Mouse (Mus musculus) thymus, postnatal 0 days (tissue): Measurements from ENCODE around the gene Ambra1. TPM values are rescaled to one million over a fixed set of nuclear protein-coding genes. Genes with fewer than 3 reads are reported as not detected.

Experiments
- DNase-seq: peaks from one replicate; pipeline ENCODE4 v3.0.0-alpha.2; 2015; ENCODE audit warnings: low spot score
- polyA plus RNA-seq: library from polyadenylated mRNA; unstranded; fragments of >200 nt; fragmentation: Nextera tagmentation; extraction: Ambion mirVana; gene quantifications from 2 replicates; pipeline ENCODE4 v1.2.1, GENCODE M21; 2015

Ambra1 gene
- polyA plus RNA-seq, 1 experiment from 2014 or later, result 13.0 TPM

DNA sequence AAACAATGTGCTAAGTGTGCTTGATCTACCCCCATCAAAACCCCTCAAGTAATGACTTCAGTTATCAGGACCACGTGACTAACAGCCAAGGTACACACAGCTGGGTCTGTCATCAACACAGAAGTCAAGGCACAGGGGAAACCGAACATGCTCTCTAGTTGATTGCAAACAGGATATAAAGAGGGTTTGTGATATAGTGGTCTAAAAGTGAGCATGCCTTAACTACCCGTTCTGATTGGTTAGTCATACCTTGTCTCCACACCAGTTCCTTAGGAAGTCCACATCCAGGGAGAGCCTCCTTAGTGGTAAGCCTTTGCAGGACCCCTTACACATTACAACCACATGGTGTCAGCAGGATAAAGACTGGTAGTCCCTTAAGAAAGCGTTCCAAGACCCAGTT, 190.2 kb downstream of the Ambra1 start:
- DNase-seq, result no peak

DNA sequence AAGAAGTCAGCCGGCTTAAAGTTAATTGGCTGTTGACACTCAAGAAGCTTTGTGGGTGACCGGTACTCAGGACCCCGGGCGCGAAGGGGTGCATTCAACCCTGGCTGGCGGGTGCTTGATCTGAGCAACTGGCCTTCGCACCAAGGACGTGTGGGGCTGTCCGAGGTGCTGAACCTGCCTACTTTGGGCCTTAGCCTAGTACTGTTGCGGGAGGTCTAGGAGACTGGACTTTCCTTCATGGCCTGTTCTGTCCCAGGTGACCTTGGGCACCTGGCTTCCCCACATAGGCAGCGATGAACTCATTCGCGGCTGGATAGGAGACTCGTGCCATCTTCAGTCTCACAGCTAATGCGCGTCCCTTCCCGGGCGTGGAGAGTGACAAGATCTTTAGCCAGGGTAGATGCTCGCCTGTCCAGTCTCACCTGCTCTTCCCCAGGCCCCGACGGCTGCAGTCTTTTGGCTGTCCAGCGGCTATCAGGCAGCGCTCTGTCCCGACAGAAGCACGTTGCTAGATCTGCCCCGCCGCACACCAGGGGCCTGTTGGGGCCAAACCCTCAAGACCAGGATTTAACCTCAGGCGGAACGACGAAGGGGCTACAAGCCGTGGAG, 191.4 kb downstream of the Ambra1 start:
- DNase-seq, result no peak

DNA sequence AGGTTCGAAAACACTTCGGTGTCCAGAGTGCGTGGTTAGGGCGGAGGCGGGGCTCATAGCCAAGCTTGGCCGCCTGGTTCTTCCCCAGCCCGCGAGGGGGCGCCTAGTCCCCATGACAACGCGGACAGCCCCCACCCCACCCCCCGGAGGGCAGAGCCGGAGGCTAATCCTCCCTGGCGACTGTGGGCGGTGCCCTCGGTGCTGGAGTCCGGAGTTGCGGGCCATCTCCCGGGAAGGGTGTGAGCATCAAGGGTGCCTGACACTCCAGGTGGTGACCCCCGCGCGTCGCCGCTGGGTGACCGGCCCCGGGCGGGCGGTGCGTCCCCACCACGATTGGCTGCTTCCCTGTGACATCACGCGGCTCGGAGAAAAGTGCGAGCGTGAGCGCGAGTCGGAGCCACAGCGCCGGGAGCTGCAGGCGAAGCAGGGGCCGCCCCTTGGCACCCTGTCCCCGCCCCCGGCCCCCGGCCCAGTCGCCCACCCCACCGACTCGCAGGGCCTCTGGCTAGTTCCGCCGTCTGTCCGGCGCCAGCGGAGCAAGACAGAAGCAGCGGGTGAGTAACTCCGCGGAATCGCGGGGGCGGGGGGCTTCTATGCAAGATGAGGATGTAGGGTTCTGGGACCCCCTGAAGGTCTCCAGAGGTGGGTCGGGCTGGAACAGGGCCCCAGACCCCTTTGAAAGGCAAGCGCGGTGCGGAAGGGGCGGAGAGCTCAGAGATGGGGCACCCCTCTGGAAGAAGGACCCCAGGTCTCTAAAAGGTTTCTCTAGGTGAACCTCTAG, 192.0 kb downstream of the Ambra1 start:
- peak; percentile 66 for DNase-seq

DNA sequence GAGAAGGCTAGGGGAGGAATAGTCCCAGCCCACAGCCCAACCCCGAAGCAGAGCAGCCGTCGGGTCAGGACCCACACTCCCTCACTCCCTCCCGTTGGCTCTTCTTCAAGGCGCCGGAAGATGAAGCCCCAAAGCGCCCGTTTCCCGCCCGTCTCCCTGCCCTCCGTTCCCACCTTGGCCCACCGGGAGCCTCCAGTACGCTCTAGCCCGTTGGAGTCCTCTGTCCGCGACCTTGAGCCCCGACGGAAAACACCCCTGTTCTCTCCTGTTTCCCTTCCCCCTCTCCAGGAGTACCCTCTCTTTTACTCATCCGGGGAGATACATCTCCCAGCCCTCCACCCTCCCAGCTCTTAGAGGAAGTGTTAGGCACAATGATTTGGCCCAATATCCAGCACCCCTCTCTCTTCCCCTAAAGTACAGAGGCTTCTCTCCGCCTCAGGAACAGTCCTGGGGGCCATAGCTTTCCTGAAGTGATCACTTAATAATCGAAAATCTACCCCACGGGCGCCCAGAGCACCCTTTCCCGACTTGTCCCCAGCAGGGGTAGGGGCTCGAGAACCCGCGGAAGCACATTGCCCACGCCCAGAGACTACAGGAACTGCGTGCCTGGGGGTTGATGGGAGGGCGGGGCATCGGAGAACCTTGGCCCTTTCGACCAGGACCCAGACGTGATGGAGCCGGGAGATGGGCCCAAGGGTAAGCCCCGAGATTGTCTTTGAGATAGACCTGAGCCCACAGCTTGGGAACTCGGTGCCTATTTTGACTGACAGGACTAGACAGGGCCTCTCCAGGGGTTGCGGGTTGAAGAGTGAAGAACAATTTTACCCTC, 192.9 kb downstream of the Ambra1 start:
- no peak for DNase-seq

DNA sequence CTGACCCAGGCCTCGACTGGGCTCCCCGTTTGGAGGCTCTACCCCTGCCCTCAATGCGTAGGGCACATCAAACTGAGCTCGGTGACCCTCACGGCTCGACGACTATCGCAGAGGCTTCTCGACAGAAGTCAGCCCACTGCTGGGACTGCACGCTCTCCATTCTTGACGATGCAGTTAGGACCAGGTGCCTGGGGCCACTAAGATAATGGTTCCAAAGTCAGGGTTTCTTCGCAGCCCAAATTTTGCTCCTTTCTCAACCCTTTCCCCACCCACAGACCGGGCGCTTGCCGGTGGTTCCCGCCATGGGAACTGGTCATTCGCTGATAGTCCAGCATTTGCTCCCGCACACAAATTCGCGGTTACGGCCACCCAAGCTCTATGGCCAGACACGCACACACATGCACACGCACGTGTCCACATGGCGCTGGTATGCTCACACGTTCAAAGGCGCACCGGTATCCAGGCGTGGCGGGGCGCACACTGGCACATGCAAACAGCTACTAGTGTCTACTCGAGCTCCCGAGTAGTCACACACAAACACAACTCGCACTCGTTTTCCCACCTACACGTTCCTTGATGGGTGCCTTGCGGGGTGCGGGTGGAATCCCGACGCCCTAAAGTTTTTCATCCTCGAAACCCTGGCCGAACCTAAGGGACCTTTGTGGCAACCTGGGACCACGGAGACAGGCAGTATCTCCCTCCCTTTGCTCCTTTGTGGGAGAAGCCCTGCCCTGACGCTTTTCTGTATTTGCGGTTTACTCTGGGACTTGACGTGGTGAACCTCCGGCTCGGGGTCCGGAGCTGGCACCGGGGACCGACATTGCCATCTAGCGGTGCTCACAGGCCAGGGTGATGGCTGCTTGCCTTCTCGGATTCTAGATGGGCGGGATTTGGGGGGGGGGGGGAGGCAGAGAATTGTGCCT, 193.7 kb downstream of the Ambra1 start:
- DNase-seq, result peak; percentile 73

DNA sequence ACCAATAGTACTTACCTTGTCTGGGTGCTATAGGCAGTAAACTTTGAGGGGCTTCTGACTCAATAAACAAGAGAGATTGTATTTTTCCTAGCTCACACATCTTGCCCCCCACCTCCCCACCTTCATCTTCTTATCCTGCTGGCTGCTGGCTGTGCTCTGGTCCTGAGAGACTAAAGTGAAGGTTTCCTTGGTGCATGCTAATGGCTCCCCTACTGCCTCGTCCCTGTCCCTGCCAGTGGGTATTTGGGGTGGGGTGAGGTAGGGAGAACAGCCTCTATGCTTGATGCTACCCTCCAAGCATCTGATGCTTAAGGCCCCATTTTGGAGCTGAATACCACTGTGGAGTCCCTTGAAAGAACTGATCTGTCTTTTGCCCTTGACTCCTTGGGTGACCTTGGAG, 194.8 kb downstream of the Ambra1 start:
- DNase-seq, result no peak

DNA sequence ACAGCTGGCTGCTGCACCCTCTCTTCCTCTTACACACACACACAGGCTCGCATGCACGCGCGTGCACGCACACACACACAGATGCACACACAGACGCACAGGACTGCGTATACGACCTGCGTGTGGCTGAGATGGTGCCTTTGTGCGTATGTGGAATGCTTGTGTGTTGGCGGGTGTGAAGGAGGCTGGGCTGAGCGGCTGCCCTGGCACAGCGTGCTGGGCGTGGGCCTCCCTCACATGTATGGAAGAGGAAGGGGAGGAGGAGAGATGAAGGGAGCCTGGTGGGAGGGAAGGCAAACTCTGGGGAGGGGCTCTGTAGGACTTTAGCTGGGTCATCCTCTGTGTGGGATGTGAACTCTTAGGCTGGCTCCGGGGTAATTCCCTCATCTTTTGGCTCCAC, 195.5 kb downstream of the Ambra1 start:
- no peak for DNase-seq

DNA sequence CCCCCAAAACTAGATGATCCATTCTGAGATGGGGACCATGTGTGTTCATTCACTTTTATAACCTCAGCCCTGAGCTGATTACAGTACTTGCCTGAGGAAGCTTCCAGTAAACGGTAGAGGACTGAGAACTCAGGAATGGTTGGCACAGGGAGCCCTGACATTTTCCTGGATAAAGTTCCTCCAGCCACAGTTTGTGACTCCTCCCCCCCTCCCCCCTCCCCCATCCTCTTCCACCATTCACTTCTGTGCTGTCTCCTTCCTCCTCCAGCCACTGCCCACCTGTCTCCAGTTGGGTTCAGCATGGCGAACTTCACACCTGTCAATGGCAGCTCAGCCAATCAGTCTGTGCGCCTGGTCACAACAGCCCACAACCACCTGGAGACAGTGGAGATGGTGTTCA, 197.0 kb downstream of the Ambra1 start, which contains the start of gene Chrm4:
TSS of gene Chrm4 (plus strand) at position 301 of the 400 bp plus-strand sequence.
- DNase-seq, result no peak

DNA sequence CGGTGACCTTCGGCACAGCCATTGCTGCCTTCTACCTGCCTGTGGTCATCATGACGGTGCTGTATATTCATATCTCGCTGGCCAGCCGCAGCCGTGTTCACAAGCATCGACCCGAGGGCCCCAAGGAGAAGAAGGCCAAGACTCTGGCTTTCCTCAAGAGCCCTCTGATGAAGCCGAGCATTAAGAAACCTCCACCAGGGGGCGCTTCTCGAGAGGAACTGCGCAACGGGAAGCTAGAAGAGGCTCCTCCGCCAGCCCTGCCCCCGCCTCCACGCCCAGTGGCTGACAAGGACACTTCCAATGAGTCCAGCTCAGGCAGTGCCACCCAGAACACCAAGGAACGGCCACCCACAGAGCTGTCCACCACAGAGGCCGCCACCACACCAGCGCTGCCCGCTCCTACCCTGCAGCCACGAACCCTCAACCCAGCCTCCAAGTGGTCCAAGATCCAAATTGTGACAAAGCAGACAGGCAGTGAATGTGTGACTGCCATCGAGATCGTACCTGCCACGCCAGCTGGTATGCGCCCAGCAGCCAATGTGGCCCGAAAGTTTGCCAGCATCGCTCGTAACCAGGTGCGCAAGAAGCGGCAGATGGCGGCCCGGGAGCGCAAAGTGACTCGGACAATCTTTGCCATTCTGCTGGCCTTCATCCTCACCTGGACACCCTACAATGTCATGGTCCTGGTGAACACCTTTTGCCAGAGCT, 198.0 kb downstream of the Ambra1 start:
- peak; percentile 78 for DNase-seq

DNA sequence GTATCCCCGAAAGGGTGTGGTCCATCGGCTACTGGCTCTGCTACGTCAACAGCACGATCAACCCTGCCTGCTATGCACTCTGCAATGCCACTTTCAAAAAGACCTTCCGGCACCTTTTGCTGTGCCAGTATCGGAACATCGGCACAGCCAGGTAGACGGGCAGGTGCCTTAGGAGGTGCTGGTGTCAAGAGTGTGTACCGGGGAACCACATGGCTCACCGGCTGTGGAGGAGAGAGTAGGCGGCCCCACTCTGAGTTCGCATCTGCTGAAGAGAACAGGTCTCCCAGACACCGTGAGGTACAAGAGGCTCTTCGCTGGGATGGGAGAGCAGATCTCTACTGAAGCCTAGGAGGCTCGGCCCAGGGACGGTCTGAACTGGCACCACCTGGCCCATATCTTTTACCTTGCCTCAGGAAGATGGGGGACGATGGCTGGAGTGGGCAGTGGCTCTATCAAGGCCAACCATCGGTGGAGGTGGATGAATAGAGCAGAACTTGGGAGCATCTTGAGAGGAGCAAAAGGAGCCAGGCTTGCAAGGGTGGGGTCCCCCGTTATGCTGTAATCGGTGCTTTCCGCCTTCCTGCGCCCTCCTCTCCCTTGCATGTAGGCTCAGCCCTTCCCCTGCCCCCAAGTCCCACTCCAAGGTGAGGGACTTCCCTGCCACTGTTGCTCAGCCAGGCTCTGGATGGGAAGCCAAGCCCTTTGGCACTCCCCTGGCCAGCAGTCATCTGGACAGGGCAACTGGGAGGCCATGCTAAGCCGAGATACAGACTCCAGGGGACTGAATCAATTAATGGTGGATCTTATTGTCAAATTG, 198.8 kb downstream of the Ambra1 start:
- no peak for DNase-seq

DNA sequence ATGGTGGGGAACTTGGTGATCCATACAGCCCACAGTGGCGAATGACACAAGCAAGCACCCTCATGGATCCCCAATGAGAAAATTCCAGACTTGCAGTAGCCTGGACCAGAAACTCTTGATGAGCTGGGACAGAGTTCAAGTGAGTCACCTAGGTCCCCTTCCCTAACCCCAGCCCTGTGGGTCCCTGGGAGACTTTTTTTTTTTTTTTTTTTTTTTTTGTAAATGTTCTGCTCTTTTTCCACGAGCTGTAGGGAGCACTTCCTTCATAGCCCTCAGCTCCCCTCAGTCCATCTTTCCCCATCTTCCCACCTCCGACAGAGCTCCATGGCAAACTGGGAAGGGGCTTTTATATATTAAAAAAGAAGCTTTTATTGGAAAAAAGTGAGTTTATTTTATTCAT, 199.5 kb downstream of the Ambra1 start:
- DNase-seq, result no peak

DNA sequence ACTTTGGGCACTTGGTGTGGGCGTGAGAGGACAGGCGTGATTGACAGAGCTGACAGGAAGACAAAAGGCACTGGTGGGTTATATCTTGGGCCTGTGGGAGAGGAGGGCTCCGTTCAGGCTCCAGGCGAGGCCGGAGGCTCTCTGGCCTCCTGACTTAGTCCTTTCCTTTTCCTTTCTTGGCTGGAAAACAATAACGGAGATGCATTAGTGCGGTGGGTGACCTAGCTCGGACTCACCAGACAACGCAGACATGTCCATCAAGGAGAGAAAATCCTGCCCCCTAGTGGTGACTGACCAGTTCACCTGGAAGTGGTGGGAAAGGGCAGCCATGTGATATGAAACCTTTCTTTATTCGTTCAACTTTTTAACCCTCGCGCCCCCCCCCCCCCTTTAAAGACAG, 200.0 kb downstream of the Ambra1 start:
- DNase-seq, result peak; percentile 53

DNA sequence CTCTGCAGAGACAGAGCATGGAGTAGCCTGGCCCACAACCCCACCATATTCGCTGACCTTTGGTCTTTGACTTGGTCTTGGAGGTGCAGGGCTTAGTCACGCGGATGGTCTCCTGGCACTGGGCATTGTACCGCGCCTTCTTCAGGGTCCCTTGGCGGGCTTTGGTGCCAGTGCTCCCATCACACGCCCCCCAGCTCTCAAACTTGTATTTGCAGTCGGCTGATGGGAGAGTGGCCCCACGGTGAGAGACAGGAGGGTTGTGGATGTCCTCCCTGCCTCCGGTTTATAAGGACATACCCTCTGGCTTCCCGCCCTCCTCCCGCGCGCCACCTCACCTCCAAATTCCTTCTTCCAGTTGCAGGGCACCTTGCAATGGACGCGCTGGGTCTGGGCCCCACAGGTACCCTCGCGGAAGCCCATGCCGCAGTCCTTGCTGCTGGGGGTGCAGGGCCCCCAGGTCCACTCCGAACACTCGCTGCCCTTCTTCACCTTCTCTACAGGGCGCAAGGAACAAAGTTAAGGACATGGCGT, 200.9 kb downstream of the Ambra1 start:
- DNase-seq, result no peak

DNA sequence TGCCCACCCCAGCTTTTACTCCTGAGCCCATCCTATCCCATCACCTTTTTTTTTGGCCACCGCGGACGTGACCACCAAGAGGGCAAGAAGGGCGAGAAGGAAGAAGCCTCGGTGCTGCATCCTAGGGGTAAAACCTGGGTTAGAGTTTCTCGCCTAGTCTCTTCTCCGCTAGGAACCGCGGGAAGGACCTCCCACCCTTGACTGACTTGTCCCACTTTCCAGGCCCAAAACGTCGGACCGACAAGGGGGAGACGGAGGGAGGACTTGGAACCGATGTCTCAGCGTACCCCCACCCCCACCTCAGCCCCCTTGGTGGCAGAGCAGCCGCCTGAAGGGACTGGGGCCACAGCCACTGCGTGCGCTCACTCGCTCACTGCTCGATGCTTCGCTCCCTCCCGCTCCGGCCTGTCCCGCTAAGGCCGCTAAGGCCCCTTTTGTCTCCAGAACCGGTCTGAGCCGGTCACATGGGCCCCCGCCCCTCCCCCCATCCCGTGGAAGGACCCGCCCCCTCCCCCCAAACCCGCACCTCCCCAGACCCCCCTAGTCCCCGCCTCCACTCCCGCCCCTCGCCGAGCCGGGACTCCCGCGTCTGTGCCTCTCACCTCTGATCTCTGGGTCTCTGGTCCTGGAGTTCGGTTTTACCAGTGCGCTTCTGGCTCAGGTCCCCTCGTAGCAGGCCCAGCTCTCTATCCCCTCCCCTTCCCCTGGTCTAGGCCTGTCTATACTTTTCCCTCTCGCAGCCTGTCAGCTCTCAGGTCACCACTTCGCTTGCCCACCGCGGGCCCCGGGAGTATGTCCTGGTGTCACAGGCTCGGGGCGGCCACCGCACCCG, 201.6 kb downstream of the Ambra1 start:
- no peak for DNase-seq

DNA sequence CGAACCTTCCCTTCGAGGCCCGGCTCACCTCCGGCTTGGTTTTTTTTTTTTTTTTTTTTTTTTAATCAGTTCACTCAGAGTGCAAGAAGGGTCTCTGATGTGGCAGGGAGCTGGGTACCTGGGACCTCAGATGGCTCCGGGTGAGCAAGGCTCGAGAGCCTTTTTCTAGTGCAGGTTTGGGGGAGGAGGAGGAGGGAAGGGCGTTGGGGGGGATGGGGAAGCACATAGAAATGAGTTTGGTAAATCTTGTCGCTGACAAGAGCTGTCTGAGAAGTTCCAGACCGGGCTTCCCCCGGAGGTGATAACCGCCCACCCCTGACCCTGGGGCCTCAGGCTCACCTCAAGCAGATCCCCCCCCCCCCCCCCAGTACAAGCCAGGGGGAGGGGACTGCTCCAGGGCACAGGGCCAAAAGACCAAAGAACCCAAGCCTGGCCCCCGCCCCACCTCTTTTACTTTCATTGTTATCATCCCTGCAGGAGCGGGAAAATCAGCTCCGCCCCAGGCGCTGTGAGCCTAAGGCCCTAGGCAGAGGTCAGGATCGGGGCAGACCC, 202.3 kb downstream of the Ambra1 start, which contains the start of gene Mdk:
TSS of gene Mdk (minus strand) at position 138 of the 552 bp plus-strand sequence.
- no peak for DNase-seq

DNA sequence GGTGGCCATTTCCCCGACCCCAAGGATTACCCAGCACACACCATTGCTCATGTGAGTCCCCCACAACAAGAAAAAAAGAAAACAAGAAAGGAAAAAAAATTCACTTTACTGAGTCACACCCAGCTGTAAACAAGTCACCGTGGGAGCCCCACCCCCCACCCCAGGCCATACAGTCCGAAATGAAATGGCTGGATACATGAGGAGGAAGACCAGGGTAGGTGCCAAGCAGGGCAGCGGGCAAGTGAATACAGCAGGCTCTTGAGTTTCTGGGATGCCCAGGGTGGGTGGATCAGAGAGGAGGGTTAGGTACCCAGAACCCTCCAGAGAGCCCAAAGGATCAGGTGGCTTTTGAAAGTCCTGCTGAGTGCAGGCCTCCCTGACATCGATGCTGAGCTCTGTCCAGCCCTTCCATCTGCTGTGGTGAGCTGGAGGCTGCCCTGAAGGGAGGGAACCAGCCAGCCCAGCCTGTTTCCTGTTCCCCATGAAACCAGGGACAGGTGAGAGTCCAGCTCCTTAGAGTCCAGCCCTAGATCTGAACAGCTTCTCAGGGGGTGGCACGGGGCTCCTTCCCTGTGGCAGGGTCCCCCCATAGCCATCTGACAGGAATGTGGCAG, 202.9 kb downstream of the Ambra1 start:
- DNase-seq, result no peak

DNA sequence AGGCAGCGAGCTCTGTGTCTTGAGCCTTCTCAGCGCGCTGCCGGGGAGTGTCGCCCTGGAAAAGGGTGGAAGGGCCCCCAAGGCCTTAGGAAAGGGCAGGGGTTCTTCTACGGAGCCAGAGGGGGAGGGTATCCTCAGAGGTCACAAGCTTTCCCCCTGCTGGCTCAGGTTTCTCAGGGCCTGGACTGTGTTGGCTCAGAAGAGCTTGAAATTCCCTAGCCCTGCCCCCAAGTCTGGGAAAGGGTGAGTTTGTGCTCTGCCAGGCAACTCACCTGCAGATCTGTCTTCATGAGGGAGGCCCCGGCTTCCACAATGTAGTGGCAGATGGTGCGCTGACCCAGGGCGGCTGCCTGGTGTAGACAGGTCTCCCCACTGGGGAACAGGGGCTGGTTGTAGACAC, 203.5 kb downstream of the Ambra1 start:
- DNase-seq, result no peak
